Mouse (Mus musculus) lung, postnatal 0 days (tissue): ENCODE data around the gene Lsm2.

Source experiments
- CTCF ChIP-seq: IDR thresholded peaks from 2 replicates; pipeline ENCODE4 v1.5.1; 2016; ENCODE audit warnings: antibody characterized with exemption, mild to moderate bottlenecking
- EP300 ChIP-seq: IDR thresholded peaks from 2 replicates; pipeline ENCODE4 v1.6.1; 2016; ENCODE audit warnings: antibody characterized with exemption, mild to moderate bottlenecking, control low read depth

- TF ChIP-seq CTCF: no peak
- no peak for TF ChIP-seq EP300
Observed at GRCm38 (mm10) chr17:35004075-35004717, 22.5 kb downstream of the Lsm2 start.
